Comparison of ENCODE assay signal across 8 mouse cellular contexts in genomic region chr5:123930508-123930989, GRCm38 (mm10). TPM values are rescaled to one million over a fixed set of nuclear protein-coding genes. Genes with fewer than 3 reads are reported as not detected.
DNase-seq lines count a peak whose midpoint lies in the region; ATAC-seq and TF ChIP-seq lines count a peak whose summit lies in the region.

Ccdc62 (plus strand) TSS chr5:123930679.

- H3K9me3 ChIP-seq in embryonic facial prominence, embryonic 14.5 days (ENCODE audit: control insufficient read depth, low read length), result no peaks in the 10 kb centered on the region
- no peaks in the 10 kb centered on the region for H3K9me3 ChIP-seq in limb, embryonic 14.5 days (ENCODE audit: control insufficient read depth, low read length)
- no peaks in the 10 kb centered on the region for H3K9me3 ChIP-seq in midbrain, postnatal 0 days (ENCODE audit: low read length)

- H3K4me1 ChIP-seq in embryonic facial prominence, embryonic 14.5 days (ENCODE audit: control insufficient read depth, insufficient read depth, low read length), result 0 out of 2 replicates have a peak, but pooled peaks cover 3% of the 10 kb centered on the region
- H3K4me1 ChIP-seq in limb, embryonic 14.5 days (ENCODE audit: control insufficient read depth, insufficient read depth, low read length), result no peaks in the 10 kb centered on the region
- H3K4me1 ChIP-seq in midbrain, postnatal 0 days (ENCODE audit: insufficient read depth, low read length), result 0 out of 2 replicates have a peak, but pooled peaks cover 2% of the 10 kb centered on the region

- peak; percentile 93 for DNase-seq in 3T3-L1 (ENCODE audit: low read depth, low spot score)
- peak; percentile 88 to 94 for DNase-seq in adrenal gland, postnatal 4 days (ENCODE audit: low spot score in 2 of 2)
- DNase-seq in embryonic facial prominence, embryonic 14.5 days (ENCODE audit: low spot score), result peak; percentile 98
- peak; percentile 90 for DNase-seq in heart, adult 8-10 months (ENCODE audit: low spot score)
- DNase-seq in kidney, adult 9 months, result peak; percentile 93
- peak; percentile 97 for DNase-seq in limb, embryonic 14.5 days (ENCODE audit: low spot score)
- peak; percentile 98 for DNase-seq in midbrain, postnatal 0 days (ENCODE audit: low spot score)
- peak; percentile 88 to 92 for DNase-seq in spleen, postnatal 14 days (ENCODE audit: low spot score in 2 of 2)

- peaks cover 41% of the 10 kb centered on the region for H3K36me3 ChIP-seq in embryonic facial prominence, embryonic 14.5 days (ENCODE audit: control insufficient read depth, insufficient read depth, low read length)
- peaks cover 33% of the 10 kb centered on the region for H3K36me3 ChIP-seq in limb, embryonic 14.5 days (ENCODE audit: control insufficient read depth, insufficient read depth, low read length)
- peaks cover 14% of the 10 kb centered on the region for H3K36me3 ChIP-seq in midbrain, postnatal 0 days (ENCODE audit: insufficient read depth, low read length)

- no peaks in the 10 kb centered on the region for H3K27me3 ChIP-seq in embryonic facial prominence, embryonic 14.5 days (replicated peaks; ENCODE audit: control insufficient read depth, insufficient read depth, low read length)
- no peaks in the 10 kb centered on the region for H3K27me3 ChIP-seq in limb, embryonic 14.5 days (ENCODE audit: control insufficient read depth, insufficient read depth, low read length)
- H3K27me3 ChIP-seq in midbrain, postnatal 0 days (ENCODE audit: insufficient read depth, low read length), result no peaks in the 10 kb centered on the region

- H3K4me2 ChIP-seq in embryonic facial prominence, embryonic 14.5 days (ENCODE audit: low read depth, low read length), result peak within 1 kb of the TSS; percentile 84
- peak within 1 kb of the TSS; percentile 61 for H3K4me2 ChIP-seq in limb, embryonic 14.5 days (replicated peaks; ENCODE audit: low read depth, low read length, severe bottlenecking)
- peak within 1 kb of the TSS; percentile 62 for H3K4me2 ChIP-seq in midbrain, postnatal 0 days (ENCODE audit: low read depth, low read length, poor library complexity, severe bottlenecking)

- peak within 1 kb of the TSS; percentile 91 for H3K27ac ChIP-seq in embryonic facial prominence, embryonic 14.5 days (replicated peaks; ENCODE audit: low read depth, low read length)
- H3K27ac ChIP-seq in limb, embryonic 14.5 days (replicated peaks; ENCODE audit: low read depth, low read length), result peak within 1 kb of the TSS; percentile 58
- peak within 1 kb of the TSS; percentile 76 for H3K27ac ChIP-seq in midbrain, postnatal 0 days (ENCODE audit: low read depth, low read length)

- H3K4me3 ChIP-seq in embryonic facial prominence, embryonic 14.5 days (ENCODE audit: low read depth, low read length), result peak within 1 kb of the TSS; percentile 78
- peak within 1 kb of the TSS; percentile 62 for H3K4me3 ChIP-seq in limb, embryonic 14.5 days (replicated peaks; ENCODE audit: low read length)
- H3K4me3 ChIP-seq in midbrain, postnatal 0 days (ENCODE audit: low read depth, low read length), result peak within 1 kb of the TSS; percentile 79

- TF ChIP-seq CTCF in midbrain, postnatal 0 days (IDR thresholded peaks at IDR 0.05), result no peak

- TF ChIP-seq POLR2A in limb, embryonic 14.5 days (IDR thresholded peaks at IDR 0.05; ENCODE audit: borderline replicate concordance, extremely low read depth, insufficient read depth, insufficient read length), result peak; percentile 96

- peak; percentile 98 for ATAC-seq in embryonic facial prominence, embryonic 14.5 days (ENCODE audit: low read depth)
- ATAC-seq in limb, embryonic 14.5 days (ENCODE audit: low FRiP score, low read depth), result peak; percentile 98
- ATAC-seq in midbrain, postnatal 0 days (ENCODE audit: low FRiP score), result peak; percentile 98

- WGBS in embryonic facial prominence, embryonic 14.5 days, result under 1% methylated on average over 47 of the region's 56 CpGs
- WGBS in limb, embryonic 14.5 days, result under 1% methylated on average over 56 of the region's 56 CpGs
- under 1% methylated on average over 56 of the region's 56 CpGs for WGBS in midbrain, postnatal 0 days

- peak within 1 kb of the TSS; percentile 94 for H3K9ac ChIP-seq in embryonic facial prominence, embryonic 14.5 days (ENCODE audit: low read depth, low read length)
- H3K9ac ChIP-seq in limb, embryonic 14.5 days (ENCODE audit: low read depth, low read length, severe bottlenecking), result peak within 1 kb of the TSS; percentile 83
- peak within 1 kb of the TSS; percentile 88 for H3K9ac ChIP-seq in midbrain, postnatal 0 days (replicated peaks; ENCODE audit: low read length, poor library complexity, severe bottlenecking)

RNA-seq across cellular contexts. Expression of gene Ccdc62, which starts in this region (rescaled TPM):
- 1 to 10 TPM; 5.4 to 8.0 TPM for total RNA-seq in adrenal gland, postnatal 4 days (2021)
- polyA plus RNA-seq in embryonic facial prominence, embryonic 14.5 days (2014; fragmentation: Nextera tagmentation; extraction: Ambion mirVana), result 4.6 and 6.4 TPM in 2 replicates
- total RNA-seq in heart, adult 8-10 months (2022), result 1 to 10 TPM in 3 of 4 experiments, under 1 TPM in 1; 0.60 to 3.8 (median 2.0) TPM
- polyA plus RNA-seq in limb, embryonic 14.5 days (2012; rRNA removed), result 9.2 and 9.5 TPM in 2 replicates
- polyA plus RNA-seq in limb, embryonic 14.5 days (2014; fragmentation: Nextera tagmentation; extraction: Ambion mirVana), result 4.0 and 6.6 TPM in 2 replicates
- total RNA-seq in midbrain, postnatal 0 days (2014; rRNA removed), result 0.27 and 9.8 TPM in 2 replicates
- polyA plus RNA-seq in midbrain, postnatal 0 days (2015; fragmentation: Nextera tagmentation; extraction: Ambion mirVana), result 2.9 and 3.8 TPM in 2 replicates

Comparison
In these comparisons a context has a peak if more than half of its experiments do, and no peak if none do; other contexts are left out.
1. Peak in every context shown above with its lines: DNase-seq, ATAC-seq, H3K4me3 ChIP-seq and H3K27ac ChIP-seq.